Mouse (Mus musculus) midbrain, embryonic 15.5 days (tissue): ENCODE measurements at regions not wholly inside any gene's neighbourhood (a gene's known extent, or its start where the extent isn't known, plus 50 kb on each side); places are given as distances from the start of the nearest gene placed in this dataset.
A peak's percentile ranks its signal among the peaks of the same experiment; 100 is the strongest.

Experiments used
- ATAC-seq: fragments of 200-750 bp; cut with Nextera tagmentation; replicated peaks from 2 replicates; pipeline ENCODE4 v1.8.0; 2017; ENCODE audit warnings: moderate TSS enrichment
- H3K27ac ChIP-seq: fragments of 300-500 bp; sonication (generic); 2 replicates; pipeline ENCODE4 v1.5.1; 2015; ENCODE audit warnings: mild to moderate bottlenecking, inconsistent platforms
- H3K27me3 ChIP-seq: fragments of 300-500 bp; sonication (generic); replicated peaks from 2 replicates; pipeline ENCODE4 v1.6.1; 2015; ENCODE audit warnings: inconsistent platforms
- H3K36me3 ChIP-seq: fragments of 300-500 bp; sonication (generic); replicated peaks from 2 replicates; pipeline ENCODE4 v1.6.1; 2015; ENCODE audit warnings: inconsistent platforms
- H3K4me1 ChIP-seq: fragments of 300-500 bp; sonication (generic); 2 replicates; pipeline ENCODE4 v1.6.1; 2015; ENCODE audit warnings: inconsistent platforms
- H3K4me2 ChIP-seq: fragments of 300-500 bp; sonication (generic); 2 replicates; pipeline ENCODE4 v1.6.1; 2015; ENCODE audit warnings: inconsistent platforms, mild to moderate bottlenecking, moderate library complexity
- H3K4me3 ChIP-seq: fragments of 300-500 bp; sonication (generic); 2 replicates; pipeline ENCODE4 v1.5.1; 2015; ENCODE audit warnings: mild to moderate bottlenecking, inconsistent platforms
- H3K9ac ChIP-seq: fragments of 300-500 bp; sonication (generic); 2 replicates; pipeline ENCODE4 v1.6.1; 2015; ENCODE audit warnings: mild to moderate bottlenecking, inconsistent platforms
- H3K9me3 ChIP-seq: fragments of 300-500 bp; sonication (generic); 2 replicates; pipeline ENCODE4 v1.6.1; 2016; ENCODE audit warnings: inconsistent platforms
- WGBS: fragments of 180-500 bp; shearing (Covaris S2); methylation state at CpG from one replicate; pipeline ENCODE4 v1.1.7; 2015; ENCODE audit warnings: mixed read lengths; 5-methylcytosine and 5-hydroxymethylcytosine counted together

DNA sequence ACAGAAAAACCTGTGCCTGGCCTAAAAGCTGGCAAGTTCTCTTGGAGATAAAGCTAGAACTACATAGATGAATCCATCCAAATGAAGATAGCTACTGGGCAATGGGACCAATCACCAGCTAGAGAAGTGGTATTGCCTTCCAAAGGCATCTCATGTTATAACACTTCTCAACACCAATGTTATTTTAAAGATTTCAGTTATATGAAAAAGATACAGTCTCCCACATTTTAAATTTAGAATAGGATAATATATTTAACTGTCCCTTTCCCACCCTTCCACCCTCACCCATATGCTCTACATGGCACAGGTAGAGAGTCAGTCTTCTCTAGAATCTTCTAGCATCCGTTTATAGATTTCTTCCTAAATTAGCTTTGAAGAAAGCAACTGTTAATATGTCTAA, 87.6 kb upstream of the Pou6f2 start:
- no peak for ATAC-seq
- no peak overlapping the region for H3K4me2 ChIP-seq
- no peak overlapping the region for H3K9ac ChIP-seq
- H3K36me3 ChIP-seq, result no peaks in the 10 kb centered on the region
- no peaks in the 10 kb centered on the region for H3K27me3 ChIP-seq
- 0 out of 2 replicates have a peak, but pooled peaks cover 8% of the 10 kb centered on the region for H3K4me1 ChIP-seq
- no peak overlapping the region for H3K27ac ChIP-seq
- no peak overlapping the region for H3K4me3 ChIP-seq
- no peaks in the 10 kb centered on the region for H3K9me3 ChIP-seq
- 78% methylated on average over 1 of the region's 1 CpGs for WGBS

DNA sequence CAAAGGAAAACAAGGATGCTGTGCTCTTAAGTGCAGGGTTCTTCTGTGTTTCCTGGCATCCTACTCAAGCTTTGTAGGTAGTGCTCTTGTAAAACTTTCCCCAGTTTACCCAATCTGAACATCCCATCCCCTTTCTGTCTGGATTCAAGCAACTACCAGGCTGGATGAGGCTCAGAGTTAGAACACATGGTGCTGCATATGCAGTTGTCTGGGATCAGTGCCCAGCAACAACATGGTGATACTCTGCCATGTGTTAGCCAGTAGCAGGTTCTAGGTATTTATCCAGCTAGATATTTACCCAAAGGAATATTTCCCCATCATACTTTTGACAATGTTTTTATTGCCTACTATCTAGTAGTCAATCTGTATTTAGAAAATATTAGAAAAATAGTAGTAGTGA, 78.8 kb upstream of the Pou6f2 start:
- Histone ChIP-seq H3K27me3 (no peaks in the 10 kb centered on the region), H3K9me3 (no peaks in the 10 kb centered on the region), H3K4me3 (no peak overlapping the region), H3K4me2 (no peak overlapping the region), H3K27ac (no peak overlapping the region), H3K9ac (no peak overlapping the region), H3K4me1 (no peaks in the 10 kb centered on the region), H3K36me3 (no peaks in the 10 kb centered on the region)
- no peak for ATAC-seq

DNA sequence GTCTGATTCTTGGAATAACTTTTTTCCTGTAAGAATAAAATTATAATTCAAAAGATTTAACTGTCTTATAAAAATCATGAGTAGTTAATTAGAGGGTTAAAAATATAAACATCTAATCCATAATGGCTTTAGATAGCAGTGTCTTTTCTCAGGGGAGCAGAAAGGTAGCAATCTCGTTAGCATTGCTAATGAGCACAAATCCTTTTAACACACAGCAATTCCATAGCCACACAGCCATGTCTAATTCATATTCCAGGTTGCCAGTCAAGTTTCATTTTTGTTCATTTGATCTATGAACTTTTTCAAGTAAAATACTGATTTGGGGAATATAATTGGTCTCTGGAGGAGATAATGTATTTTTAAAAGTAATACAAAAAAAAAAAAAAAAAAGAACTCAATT, 74.0 kb upstream of the Pou6f2 start:
- Histone ChIP-seq H3K27ac (no peak overlapping the region), H3K4me3 (no peak overlapping the region), H3K9ac (no peak overlapping the region), H3K4me2 (no peak overlapping the region), H3K27me3 (no peaks in the 10 kb centered on the region), H3K36me3 (no peaks in the 10 kb centered on the region), H3K9me3 (no peaks in the 10 kb centered on the region), H3K4me1 (no peaks in the 10 kb centered on the region)
- 38% methylated on average over 1 of the region's 1 CpGs for WGBS
- ATAC-seq, result peak; percentile 71

DNA sequence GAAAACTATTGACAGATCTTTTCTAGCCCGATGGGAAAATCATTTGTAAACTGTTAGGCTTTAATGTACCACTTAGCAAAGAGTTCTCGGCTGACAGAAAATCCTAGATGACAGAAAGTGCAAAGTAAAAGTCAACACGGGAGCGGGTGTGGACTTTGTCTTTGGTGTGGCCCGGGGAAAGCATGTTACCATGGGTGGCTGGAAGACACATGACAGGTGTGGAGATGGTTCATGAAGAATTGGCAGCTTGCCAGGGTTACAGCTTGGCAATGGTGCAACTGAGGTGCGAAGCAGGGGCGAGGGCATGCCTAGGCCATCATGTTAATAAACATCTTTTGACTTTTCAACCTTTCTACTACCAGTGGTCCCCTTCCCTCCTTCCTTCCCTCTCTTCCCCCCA, 68.4 kb upstream of the Pou6f2 start:
- WGBS, result 90% methylated on average over 7 of the region's 7 CpGs
- H3K4me2 ChIP-seq, result no peak overlapping the region
- no peak overlapping the region for H3K4me3 ChIP-seq
- no peak overlapping the region for H3K9ac ChIP-seq
- H3K27me3 ChIP-seq, result no peaks in the 10 kb centered on the region
- H3K36me3 ChIP-seq, result no peaks in the 10 kb centered on the region
- H3K27ac ChIP-seq, result no peak overlapping the region
- ATAC-seq, result no peak
- no peaks in the 10 kb centered on the region for H3K4me1 ChIP-seq
- H3K9me3 ChIP-seq, result no peaks in the 10 kb centered on the region

DNA sequence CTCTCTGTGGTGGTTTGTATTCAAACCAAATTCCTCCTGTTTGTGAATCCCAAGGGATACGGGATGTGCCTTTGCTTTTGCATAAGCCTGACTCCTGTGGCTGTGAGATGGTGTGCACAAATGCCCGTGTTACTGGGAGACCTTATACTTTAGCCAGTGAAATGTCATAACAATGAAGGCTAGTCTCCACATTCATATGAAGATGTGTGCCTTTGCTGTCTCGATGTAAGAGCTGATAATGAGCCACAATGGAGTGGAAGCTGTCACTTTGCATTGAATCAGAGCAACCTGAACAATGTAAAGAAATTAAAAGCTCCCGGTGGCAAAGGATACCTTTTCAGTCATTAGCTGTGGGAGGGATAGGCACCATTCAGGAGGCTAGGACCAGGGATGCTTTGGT, 64.7 kb upstream of the Pou6f2 start:
- Histone ChIP-seq H3K27ac (no peak overlapping the region), H3K9me3 (no peaks in the 10 kb centered on the region), H3K27me3 (no peaks in the 10 kb centered on the region), H3K4me2 (no peak overlapping the region), H3K4me1 (no peaks in the 10 kb centered on the region), H3K9ac (no peak overlapping the region), H3K4me3 (no peak overlapping the region), H3K36me3 (no peaks in the 10 kb centered on the region)
- ATAC-seq, result no peak
- 10% methylated on average over 4 of the region's 4 CpGs for WGBS

DNA sequence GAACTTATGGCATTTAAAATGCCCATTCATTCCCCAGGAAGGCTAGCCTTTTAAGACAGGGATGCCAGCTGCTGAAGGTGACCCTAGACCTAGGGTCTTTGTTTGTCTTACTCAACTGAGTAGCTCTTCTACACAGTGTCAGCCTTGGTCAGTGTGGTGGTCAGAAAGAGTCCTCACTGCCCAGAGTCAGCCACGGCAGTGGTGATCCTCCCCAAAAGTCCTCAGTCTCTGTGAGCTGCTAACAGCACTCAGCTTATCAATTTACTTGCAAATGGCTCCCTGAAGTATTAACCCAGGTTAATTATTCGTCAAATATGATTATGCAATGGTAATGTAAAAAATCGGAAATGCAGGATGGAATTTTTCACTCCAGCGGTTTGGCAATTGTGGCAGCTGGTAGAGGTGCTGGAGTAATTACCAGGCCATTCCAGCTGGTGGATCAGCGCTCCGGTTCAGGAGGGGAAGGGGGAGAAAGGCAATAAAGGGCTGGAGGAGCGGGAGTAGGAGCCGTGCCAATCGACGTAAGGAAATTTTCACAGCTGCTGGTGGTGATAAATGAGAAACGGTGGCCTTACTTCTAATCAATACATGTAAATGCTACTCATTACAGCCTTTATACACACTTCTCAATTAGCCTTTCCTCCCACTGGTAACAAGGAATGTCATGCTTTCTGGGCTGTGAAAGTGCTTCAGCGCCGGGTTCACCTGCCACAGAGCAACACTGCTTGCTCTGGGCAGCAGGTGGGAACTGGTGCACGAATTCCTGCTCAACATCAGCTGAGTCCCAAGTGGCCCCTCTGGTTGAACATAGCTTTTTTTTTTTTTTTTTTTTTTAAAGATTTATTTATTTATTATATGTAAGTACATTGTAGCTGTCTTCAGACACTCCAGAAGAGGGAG, 60.1 kb upstream of the Pou6f2 start:
- peak; percentile 80 for ATAC-seq
- Histone ChIP-seq H3K4me2 (no peak overlapping the region), H3K9me3 (no peaks in the 10 kb centered on the region), H3K36me3 (no peaks in the 10 kb centered on the region), H3K27me3 (no peaks in the 10 kb centered on the region), H3K9ac (no peak overlapping the region), H3K4me3 (no peak overlapping the region), H3K4me1 (no peaks in the 10 kb centered on the region), H3K27ac (no peak overlapping the region)
- 37% methylated on average over 14 of the region's 14 CpGs for WGBS
